Mouse (Mus musculus) forebrain, embryonic 15.5 days (tissue): ENCODE measurements around the gene Nup54. TPM values are rescaled to one million over a fixed set of nuclear protein-coding genes. Genes with fewer than 3 reads are reported as not detected.

Experiments
- ATAC-seq: fragments of 200-750 bp; cut with Nextera tagmentation; replicated peaks from 2 replicates; pipeline ENCODE4 v1.8.0; 2017; ENCODE audit warnings: mild to moderate bottlenecking, moderate TSS enrichment, moderate library complexity
- H3K27ac ChIP-seq: fragments of 300-500 bp; sonication (generic); replicated peaks from 2 replicates; pipeline ENCODE4 v1.5.1; 2015; ENCODE audit warnings: mild to moderate bottlenecking, inconsistent platforms
- H3K27me3 ChIP-seq: fragments of 300-500 bp; sonication (generic); 2 replicates; pipeline ENCODE4 v1.6.1; 2015; ENCODE audit warnings: inconsistent platforms
- H3K36me3 ChIP-seq: fragments of 300-500 bp; sonication (generic); 2 replicates; pipeline ENCODE4 v1.6.1; 2015; ENCODE audit warnings: mild to moderate bottlenecking, inconsistent platforms
- H3K4me1 ChIP-seq: fragments of 300-500 bp; sonication (generic); 2 replicates; pipeline ENCODE4 v1.6.1; 2015; ENCODE audit warnings: inconsistent platforms
- H3K4me2 ChIP-seq: fragments of 300-500 bp; sonication (generic); replicated peaks from 2 replicates; pipeline ENCODE4 v1.6.1; 2015; ENCODE audit warnings: mild to moderate bottlenecking, inconsistent platforms
- H3K4me3 ChIP-seq: fragments of 300-500 bp; sonication (generic); 2 replicates; pipeline ENCODE4 v1.5.1; 2015; ENCODE audit warnings: mild to moderate bottlenecking, inconsistent platforms
- H3K9ac ChIP-seq: fragments of 300-500 bp; sonication (generic); replicated peaks from 2 replicates; pipeline ENCODE4 v1.6.1; 2015; ENCODE audit warnings: mild to moderate bottlenecking, inconsistent platforms
- H3K9me3 ChIP-seq: fragments of 300-500 bp; sonication (generic); 2 replicates; pipeline ENCODE4 v1.6.1; 2016; ENCODE audit warnings: inconsistent platforms
- WGBS: fragments of 180-500 bp; shearing (Covaris S2); methylation state at CpG from one replicate; pipeline ENCODE4 v1.1.7; 2015; ENCODE audit warnings: mixed read lengths; 5-methylcytosine and 5-hydroxymethylcytosine counted together
- polyA plus RNA-seq: library from polyadenylated mRNA; unstranded; fragments of >200 nt; fragmentation: Nextera tagmentation; extraction: Ambion mirVana; gene quantifications from 2 replicates; pipeline ENCODE4 v1.2.1, GENCODE M21; 2015

Gene Nup54
- polyA plus RNA-seq, 1 experiment from 2014 or later: 55.7 TPM

GRCm38 (mm10) chr5:92387433-92387832 is 47.6 kb downstream of the Nup54 start:
- no peak overlapping the region for H3K27ac ChIP-seq
- H3K4me2 ChIP-seq: no peak overlapping the region
- no peaks in the 10 kb centered on the region for H3K9me3 ChIP-seq
- no peaks in the 10 kb centered on the region for H3K4me1 ChIP-seq
- no peak overlapping the region for H3K4me3 ChIP-seq
- H3K36me3 ChIP-seq: no peaks in the 10 kb centered on the region
- H3K27me3 ChIP-seq: peaks cover 8% of the 10 kb centered on the region; the same call in 1 of the 2 replicates
- 82% methylated on average over 11 of the region's 11 CpGs for WGBS
- ATAC-seq: no peak
- no peak overlapping the region for H3K9ac ChIP-seq

GRCm38 (mm10) chr5:92386643-92387042 is 48.4 kb downstream of the Nup54 start:
- no peak overlapping the region for H3K4me3 ChIP-seq
- H3K4me2 ChIP-seq: no peak overlapping the region
- no peak overlapping the region for H3K27ac ChIP-seq
- no peaks in the 10 kb centered on the region for H3K9me3 ChIP-seq
- H3K4me1 ChIP-seq: no peaks in the 10 kb centered on the region
- no peaks in the 10 kb centered on the region for H3K36me3 ChIP-seq
- H3K27me3 ChIP-seq: peaks cover 3% of the 10 kb centered on the region; the same call in 1 of the 2 replicates
- H3K9ac ChIP-seq: no peak overlapping the region
- ATAC-seq: no peak
- WGBS: 53% methylated on average over 6 of the region's 6 CpGs

GRCm38 (mm10) chr5:92386102-92386501 is 48.9 kb downstream of the Nup54 start:
- H3K27me3 ChIP-seq: no peaks in the 10 kb centered on the region
- H3K4me1 ChIP-seq: no peaks in the 10 kb centered on the region
- no peak overlapping the region for H3K9ac ChIP-seq
- H3K27ac ChIP-seq: no peak overlapping the region
- H3K9me3 ChIP-seq: no peaks in the 10 kb centered on the region
- H3K36me3 ChIP-seq: no peaks in the 10 kb centered on the region
- no peak overlapping the region for H3K4me2 ChIP-seq
- WGBS: 88% methylated on average over 5 of the region's 5 CpGs
- no peak for ATAC-seq
- no peak overlapping the region for H3K4me3 ChIP-seq

- no peaks in the 10 kb centered on the region for H3K27me3 ChIP-seq
- H3K4me3 ChIP-seq: no peak overlapping the region
- H3K9ac ChIP-seq: no peak overlapping the region
- no peaks in the 10 kb centered on the region for H3K4me1 ChIP-seq
- H3K36me3 ChIP-seq: no peaks in the 10 kb centered on the region
- no peaks in the 10 kb centered on the region for H3K9me3 ChIP-seq
- 47% methylated on average over 7 of the region's 7 CpGs for WGBS
- no peak overlapping the region for H3K4me2 ChIP-seq
- no peak overlapping the region for H3K27ac ChIP-seq
- no peak for ATAC-seq
These were observed 50.2 kb downstream of the Nup54 start for GRCm38 (mm10) chr5:92384855-92385254.

DNA sequence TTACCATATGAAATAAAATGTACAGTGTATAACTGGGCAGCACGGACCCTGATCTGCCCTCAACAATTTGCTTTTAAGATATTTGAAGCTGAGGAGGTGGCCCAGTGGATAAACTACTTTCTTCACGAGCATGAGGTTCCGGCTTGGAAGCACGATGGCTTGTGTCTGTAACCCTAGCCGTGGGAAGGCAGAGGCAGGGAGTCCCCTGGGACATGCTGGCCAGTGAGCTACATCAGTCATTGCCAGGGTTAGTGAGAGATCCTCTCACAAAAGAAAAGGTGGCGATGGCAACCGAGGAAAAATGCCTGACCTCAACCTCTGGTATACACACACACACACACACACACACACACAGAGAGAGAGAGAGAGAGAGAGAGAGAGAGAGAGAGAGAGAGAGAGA is 51.3 kb downstream of the Nup54 start:
- H3K27ac ChIP-seq: no peak overlapping the region
- 82% methylated on average over 7 of the region's 7 CpGs for WGBS

GRCm38 (mm10) chr5:92382349-92382679 is 52.7 kb downstream of the Nup54 start:
- Histone ChIP-seq H3K36me3 (no peaks in the 10 kb centered on the region), H3K9ac (no peak overlapping the region), H3K4me3 (no peak overlapping the region), H3K9me3 (no peaks in the 10 kb centered on the region), H3K4me2 (no peak overlapping the region), H3K27ac (no peak overlapping the region), H3K27me3 (no peaks in the 10 kb centered on the region), H3K4me1 (0 out of 2 replicates have a peak, but pooled peaks cover 1% of the 10 kb centered on the region)
- ATAC-seq: peak; percentile 15; the same call in 1 of the 2 replicates
- 68% methylated on average over 9 of the region's 9 CpGs for WGBS

More for the DNA sequence above, 51.3 kb downstream of the Nup54 start:
- Histone ChIP-seq H3K27me3 (no peaks in the 10 kb centered on the region), H3K4me3 (no peak overlapping the region), H3K36me3 (no peaks in the 10 kb centered on the region), H3K4me2 (no peak overlapping the region), H3K4me1 (no peaks in the 10 kb centered on the region), H3K9me3 (no peaks in the 10 kb centered on the region), H3K9ac (no peak overlapping the region)
- ATAC-seq: no peak

GRCm38 (mm10) chr5:92381550-92382348 is 53.3 kb downstream of the Nup54 start:
- Histone ChIP-seq H3K27me3 (no peaks in the 10 kb centered on the region), H3K4me3 (no peak overlapping the region), H3K4me1 (peaks cover 7% of the 10 kb centered on the region), H3K27ac (no peak overlapping the region), H3K9ac (no peak overlapping the region), H3K4me2 (no peak overlapping the region), H3K36me3 (no peaks in the 10 kb centered on the region), H3K9me3 (no peaks in the 10 kb centered on the region)
- peak; percentile 94 for ATAC-seq
- WGBS: 31% methylated on average over 12 of the region's 12 CpGs

DNA sequence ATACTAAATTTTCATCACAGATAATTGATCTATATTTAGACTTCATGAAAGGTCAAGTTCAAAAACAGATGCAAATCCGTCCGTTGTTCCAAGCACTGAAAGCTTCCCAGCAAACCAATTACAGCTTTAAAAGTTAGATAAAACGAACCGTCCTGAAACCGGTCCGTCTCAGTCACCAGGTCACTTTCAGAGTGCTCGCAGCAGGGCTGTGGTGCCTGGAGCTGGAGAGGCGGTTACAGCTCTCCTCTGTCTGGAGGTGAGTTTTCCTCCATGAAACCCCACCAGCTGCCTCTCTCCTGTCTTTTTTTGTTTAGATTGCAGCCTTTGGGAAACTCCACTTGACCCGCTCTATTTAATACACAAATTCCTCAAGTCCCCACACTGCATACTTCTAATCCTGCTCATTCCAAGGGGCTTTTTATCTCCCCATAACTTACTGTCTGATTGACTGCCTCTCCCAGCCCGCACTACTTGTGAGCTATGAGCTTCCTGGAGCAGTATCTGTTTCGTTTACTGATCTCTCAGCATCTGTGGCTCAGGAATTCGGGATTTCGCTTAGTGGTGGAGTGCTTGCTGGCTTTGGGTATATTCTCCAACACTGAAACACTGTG is 58.1 kb downstream of the Nup54 start:
- H3K36me3 ChIP-seq: no peaks in the 10 kb centered on the region
- H3K4me3 ChIP-seq: no peak overlapping the region
- peaks cover 8% of the 10 kb centered on the region for H3K4me1 ChIP-seq
- no peaks in the 10 kb centered on the region for H3K27me3 ChIP-seq
- WGBS: 30% methylated on average over 13 of the region's 13 CpGs
- H3K9ac ChIP-seq: no peak overlapping the region
- H3K27ac ChIP-seq: no peak overlapping the region
- ATAC-seq: no peak
- H3K9me3 ChIP-seq: no peaks in the 10 kb centered on the region
- no peak overlapping the region for H3K4me2 ChIP-seq

GRCm38 (mm10) chr5:92375368-92375767 is 59.7 kb downstream of the Nup54 start:
- WGBS: 87% methylated on average over 17 of the region's 17 CpGs
- Histone ChIP-seq H3K9me3 (no peaks in the 10 kb centered on the region), H3K27me3 (no peaks in the 10 kb centered on the region), H3K4me1 (peaks cover 17% of the 10 kb centered on the region), H3K36me3 (no peaks in the 10 kb centered on the region), H3K4me2 (no peak overlapping the region), H3K27ac (no peak overlapping the region), H3K9ac (no peak overlapping the region), H3K4me3 (no peak overlapping the region)
- no peak for ATAC-seq

DNA sequence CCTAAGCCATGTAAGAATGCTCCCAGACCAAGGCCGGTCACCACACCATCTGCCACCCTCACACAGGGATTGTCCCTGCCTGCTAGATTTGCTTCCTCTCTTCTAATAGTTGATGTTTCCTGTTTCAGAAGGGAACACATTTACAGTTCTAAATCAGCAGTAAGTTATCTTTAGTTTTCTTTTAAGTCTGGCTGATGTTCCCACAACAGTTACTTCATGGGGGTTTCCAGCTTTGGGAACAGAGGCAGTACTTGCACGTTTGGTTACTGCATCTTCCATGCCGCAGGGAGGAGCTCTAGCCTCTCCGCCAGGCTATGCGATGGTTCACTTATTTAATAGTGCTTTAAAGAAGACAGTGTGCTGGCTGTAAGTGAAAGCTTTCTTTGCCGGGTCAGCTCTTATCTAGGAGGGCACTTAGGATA is 60.3 kb downstream of the Nup54 start:
- no peak overlapping the region for H3K4me3 ChIP-seq
- peaks cover 17% of the 10 kb centered on the region for H3K4me1 ChIP-seq
- H3K27me3 ChIP-seq: no peaks in the 10 kb centered on the region
- H3K4me2 ChIP-seq: no peak overlapping the region
- no peak for ATAC-seq
- H3K27ac ChIP-seq: no peak overlapping the region
- 79% methylated on average over 6 of the region's 6 CpGs for WGBS
- no peaks in the 10 kb centered on the region for H3K9me3 ChIP-seq
- no peak overlapping the region for H3K9ac ChIP-seq
- no peaks in the 10 kb centered on the region for H3K36me3 ChIP-seq

- Histone ChIP-seq H3K36me3 (no peaks in the 10 kb centered on the region), H3K27me3 (no peaks in the 10 kb centered on the region), H3K27ac (no peak overlapping the region), H3K4me2 (no peak overlapping the region), H3K9ac (no peak overlapping the region), H3K4me1 (peaks cover 25% of the 10 kb centered on the region), H3K4me3 (no peak overlapping the region), H3K9me3 (no peaks in the 10 kb centered on the region)
- ATAC-seq: no peak
- WGBS: 89% methylated on average over 2 of the region's 2 CpGs
These were observed 62.4 kb downstream of the Nup54 start for GRCm38 (mm10) chr5:92372605-92373004.

- H3K4me3 ChIP-seq: no peak overlapping the region
- 40% methylated on average over 14 of the region's 14 CpGs for WGBS
- H3K4me2 ChIP-seq: no peak overlapping the region
- peaks cover 18% of the 10 kb centered on the region for H3K4me1 ChIP-seq
- H3K9me3 ChIP-seq: no peaks in the 10 kb centered on the region
- no peak overlapping the region for H3K9ac ChIP-seq
- H3K27ac ChIP-seq: no peak overlapping the region
- no peaks in the 10 kb centered on the region for H3K36me3 ChIP-seq
- H3K27me3 ChIP-seq: no peaks in the 10 kb centered on the region
- ATAC-seq: peak; percentile 32; the same call in 1 of the 2 replicates
These were observed 63.5 kb downstream of the Nup54 start for GRCm38 (mm10) chr5:92371361-92371976.
